Mouse (Mus musculus) c-Kit-positive CD71-negative TER-119-negative erythroid progenitor cells, embryonic 14.5 days (primary cell): ENCODE measurements around the gene Lrrc20.
"Not testable (repeated sequence)": the region's sequence is repeated elsewhere in the genome, so short reads cannot be mapped to it uniquely, and the experiment has no call there.

Experiments used
- DNase-seq: peaks from one replicate; pipeline ENCODE4 v3.0.0-alpha.2; 2013; ENCODE audit warnings: low read depth

The Lrrc20 gene

DNA sequence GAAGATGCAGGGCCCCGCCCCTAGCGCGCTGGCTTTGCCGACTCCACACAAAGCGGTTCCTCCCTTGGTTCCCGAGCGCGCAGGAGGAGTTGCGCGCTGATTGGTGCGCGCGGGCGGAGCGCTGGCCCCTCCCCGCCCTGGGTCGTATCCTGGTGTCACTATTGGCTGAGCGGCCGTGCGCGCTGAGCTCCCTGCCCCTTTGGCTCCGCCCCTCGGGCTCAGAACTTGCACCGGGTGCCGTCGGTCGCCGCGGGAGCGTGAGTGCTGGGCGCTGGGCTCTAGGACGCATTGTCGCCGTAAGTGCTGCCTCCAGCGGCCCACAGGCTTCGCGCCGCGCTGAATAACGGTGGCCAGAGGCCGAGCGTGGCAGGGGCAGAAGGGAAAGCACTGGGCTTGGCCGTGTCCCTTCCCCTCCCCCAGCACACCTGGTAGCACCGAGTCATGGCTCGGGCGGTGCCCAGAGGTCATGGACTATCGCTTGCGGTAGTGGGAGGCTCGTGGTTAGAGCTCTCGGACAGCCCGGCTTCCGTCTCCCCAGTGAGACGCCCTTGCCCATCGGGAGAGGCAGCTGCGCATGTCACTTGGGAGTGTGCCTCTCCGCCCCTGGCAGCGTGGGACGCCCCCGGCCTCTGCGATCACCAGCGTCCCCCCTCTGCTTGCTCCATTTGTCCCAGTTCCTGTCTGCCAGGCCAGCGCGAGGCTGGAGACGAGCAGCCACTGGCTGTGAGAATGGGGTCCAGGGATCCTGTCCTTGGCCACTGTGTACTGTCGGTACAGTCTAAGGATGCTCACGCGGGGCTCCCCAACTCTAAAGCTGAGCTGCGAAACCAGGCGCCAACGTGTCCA is at the start of gene Lrrc20:
Gene Lrrc20 (plus strand): TSS at position 208 of the 846 bp plus-strand sequence.
- peak; percentile 92 for DNase-seq

DNA sequence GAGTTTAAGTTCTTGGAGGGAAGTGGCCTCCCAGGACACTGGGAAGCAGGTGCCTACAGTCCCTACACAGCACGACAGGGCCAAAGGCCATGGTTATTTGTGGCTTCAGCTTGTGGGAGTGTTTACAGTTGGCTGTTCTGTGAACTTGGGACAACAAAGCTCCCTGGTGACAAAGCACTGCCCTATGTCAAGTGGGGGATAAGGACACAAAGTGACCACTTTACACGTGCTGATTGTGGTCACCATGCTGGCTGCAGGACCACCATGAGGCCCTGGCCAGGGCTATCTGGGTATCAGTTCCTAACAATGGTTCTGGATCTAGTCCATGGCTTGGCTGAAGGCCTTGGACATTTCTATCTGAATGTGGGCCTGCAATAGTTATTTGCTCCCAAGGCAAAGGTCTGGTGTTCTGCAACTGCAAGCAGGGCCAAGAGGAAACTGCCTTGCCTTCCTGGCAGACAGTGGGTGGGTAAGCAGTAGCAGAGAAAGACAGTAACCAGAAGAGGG is 49.3 kb upstream of the Lrrc20 start:
- no peak for DNase-seq

DNA sequence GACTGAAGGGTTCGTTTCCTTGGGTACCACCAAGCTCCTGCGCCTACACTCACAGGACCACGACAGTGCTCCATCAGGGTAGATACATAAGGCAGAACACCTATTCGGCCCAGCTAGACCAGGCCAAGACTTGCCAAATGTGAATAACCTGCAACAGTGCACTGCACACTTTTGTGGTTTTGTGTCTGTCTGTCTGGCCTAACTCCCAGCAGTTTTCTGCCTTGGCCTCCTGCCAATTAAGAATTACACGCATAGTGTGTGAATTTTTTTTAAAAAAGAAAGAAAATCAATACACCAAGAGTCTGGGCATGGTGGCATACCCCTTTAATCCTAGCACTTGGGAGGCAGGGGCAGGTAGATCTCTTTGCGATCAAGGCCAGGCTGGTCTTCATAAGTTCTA is 47.6 kb upstream of the Lrrc20 start:
- no peak for DNase-seq

DNA sequence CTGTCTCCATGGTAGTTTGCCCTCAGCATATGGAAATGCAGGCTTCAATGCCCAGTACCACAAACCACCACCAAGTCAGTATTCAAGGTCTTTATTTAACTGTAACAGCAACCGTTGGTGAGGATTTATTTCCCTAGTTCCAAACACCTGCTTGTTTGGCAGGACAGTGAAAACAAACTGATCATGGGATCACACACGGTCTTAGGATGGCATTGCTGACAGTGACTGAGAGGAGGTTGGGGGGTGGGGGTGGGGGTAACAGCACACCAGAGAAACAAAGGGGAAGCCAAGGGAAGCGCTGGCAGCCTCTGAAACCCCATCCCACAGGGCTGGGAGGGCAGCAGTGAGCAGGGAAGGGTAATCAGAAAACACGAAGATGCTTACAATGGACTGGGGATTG is 47.2 kb upstream of the Lrrc20 start:
- no peak for DNase-seq

DNA sequence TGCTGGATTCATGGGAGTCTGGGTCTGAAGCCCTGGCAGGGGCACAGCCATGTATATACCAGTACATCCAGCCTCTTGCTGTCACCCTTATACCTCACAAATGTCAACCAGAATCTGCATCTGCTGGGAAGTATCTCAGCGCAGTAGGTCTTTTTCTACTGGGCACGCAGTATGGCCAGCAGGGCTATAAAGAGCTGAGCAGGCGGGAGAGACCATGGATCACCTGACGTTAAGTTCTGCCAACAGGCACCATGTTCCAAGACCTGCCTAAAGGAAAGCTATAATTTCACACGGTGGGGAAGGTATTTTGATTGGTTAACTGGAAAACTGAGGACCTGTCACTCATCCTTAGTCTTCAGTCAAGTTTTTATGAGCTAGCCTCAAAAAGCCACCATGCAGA is 46.6 kb upstream of the Lrrc20 start:
- no peak for DNase-seq

DNA sequence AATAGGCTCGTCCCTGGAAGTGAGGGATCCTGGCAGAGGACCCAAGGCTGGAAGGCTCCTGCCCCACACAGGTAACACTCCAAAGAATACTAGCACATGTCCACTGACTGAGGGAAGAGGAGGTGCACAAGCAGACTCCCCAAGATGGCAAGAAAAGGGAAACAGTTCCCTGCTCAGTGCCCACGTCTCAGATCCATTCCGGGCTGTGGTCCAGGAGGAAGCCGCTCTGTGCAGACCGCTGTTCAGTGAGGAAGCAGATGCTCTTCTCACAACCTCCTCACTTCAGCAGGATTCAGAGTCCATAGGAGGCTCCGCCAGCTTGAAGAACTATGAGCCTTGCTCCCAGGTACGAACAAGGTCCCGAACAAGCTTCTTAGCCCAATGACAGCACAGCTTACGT is 44.2 kb upstream of the Lrrc20 start:
- DNase-seq: no peak

DNA sequence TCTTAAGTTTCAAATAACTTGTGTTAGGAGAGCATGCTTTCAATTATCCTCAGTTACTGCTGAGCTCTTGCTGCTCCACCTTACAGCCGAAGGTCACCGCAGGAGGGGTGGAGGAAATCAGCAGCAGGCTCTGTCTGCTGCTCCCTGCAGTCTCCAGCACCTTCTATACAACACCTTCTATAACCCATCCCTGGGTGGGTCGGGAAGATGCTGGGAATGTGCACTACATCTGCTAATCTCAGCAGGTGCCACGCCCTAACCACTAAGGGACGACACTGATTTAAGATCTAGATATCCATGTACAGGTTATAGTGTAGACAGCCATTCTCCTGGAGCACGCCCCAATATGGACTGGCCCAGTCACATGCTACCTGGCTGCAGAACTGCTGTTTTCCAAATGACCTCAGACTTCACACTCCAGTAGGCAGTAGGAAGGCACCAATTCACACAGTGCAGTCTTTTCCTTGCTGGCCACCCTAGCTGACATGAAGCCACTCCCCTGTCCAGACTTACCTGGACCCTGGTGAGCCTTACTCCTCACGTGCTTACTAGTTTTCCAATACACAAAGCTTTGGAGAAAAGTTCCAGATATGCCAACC is 35.3 kb upstream of the Lrrc20 start:
- DNase-seq: no peak

DNA sequence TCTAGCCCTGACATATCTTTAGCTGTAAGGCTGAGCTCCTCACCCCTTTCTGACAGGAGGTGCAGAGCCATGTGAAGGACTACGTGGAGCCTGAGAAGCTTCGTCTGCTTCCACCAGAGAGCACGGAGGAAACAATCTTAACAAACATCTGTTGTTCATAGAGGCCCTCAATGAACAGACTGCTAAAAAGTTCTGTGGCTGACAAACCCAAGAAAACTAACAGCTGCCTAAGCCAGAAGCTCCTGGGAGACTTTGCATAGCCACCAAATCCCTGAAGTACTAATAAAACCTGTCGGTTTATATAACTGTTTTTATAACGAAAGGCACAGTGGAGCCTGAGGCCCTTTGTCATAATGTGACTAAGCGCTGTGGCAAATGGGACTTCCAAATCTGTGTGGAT is 32.1 kb upstream of the Lrrc20 start:
- no peak for DNase-seq

DNA sequence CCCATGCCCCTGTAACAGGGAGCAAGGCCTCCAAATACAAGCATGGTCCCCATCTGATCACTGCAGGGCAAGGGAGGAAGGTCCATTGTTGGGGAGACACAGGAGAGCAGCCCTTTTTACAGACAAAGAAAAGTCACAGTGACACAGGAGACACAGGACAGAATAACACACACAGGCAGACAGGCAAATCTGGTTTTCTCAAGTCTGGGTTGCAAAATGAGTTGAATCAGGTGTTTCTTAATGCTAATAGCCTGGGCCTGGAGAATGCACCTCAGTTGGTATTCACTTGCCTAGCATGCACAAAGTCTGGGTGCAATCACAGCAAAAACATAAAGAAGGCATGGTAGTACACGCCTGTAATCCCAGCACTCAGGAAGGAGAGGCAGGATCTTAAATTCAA is 31.7 kb upstream of the Lrrc20 start:
- no peak for DNase-seq

DNA sequence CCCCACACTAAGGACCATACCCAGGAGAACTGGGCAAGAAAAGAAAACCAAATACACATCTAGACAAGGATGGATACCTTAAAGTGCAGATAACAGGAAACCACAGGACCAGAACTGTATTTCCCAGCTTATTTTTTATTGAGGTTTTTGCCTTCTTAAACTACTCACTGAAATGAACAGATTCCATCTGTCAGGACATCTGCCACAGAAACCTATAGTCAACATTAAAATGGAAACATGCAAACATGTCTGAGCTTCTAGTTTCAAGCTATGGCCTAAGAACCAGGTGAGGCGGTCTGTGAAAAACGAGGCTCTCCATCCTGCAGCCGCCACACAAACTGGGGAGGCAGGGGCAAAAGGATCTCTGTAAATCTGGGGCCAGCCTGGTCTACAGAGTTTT is 30.6 kb upstream of the Lrrc20 start:
- DNase-seq: no peak

DNA sequence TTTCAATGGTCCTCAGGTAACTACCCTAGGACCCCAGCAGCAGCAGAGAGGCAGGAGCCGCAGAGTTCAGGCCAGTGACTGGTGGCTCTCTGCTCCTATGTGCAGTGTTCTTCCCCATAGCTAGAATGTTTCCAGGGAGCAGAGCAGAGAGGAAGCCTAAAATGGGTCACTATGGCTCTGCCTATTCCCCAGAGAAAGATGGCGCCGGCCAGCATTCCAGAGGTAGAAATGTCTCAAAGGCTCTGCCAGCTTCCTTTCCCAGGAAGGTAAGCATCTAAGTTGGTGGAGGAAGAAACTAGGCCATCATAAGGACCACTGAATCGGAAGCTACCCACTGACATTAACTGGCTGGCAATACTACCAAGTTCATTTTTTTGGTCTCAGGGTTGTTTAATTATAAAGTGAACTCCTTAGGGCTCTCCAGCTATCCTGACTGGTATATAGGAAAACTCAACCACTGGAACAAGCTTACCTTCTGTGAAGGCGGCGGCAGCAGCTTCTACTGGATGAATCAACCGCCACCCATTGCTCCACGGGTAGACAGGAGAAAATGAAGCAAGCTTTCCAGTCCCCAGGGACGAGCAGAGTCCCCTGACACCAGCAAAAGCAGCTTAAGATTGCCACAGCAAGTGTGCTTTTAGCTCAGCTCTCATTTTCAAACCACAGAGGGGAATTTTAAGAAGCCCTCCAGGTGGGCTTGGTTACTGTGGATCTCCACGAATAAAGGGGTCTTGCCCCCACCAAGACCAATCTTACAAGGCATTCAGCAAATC is 27.8 kb upstream of the Lrrc20 start:
- DNase-seq: no peak

DNA sequence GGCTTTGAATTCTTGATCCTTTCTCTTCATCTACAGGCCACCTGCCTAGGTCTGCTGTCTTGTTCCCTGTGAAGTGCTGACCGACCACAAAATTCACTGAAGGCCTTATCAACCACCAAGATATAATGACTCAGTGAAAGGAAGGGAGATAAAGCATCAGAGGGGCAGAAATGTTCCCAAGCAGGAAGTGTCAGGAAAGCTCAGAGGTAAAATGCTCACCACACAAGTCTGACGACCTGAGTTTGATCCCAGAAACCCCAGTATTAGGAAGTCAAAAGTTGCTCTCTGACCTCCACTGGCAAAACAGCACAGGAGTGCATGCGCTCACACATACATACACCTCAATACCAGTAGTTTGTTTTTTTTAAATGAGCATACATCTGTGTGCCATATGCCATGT is 26.8 kb upstream of the Lrrc20 start:
- DNase-seq: no peak

DNA sequence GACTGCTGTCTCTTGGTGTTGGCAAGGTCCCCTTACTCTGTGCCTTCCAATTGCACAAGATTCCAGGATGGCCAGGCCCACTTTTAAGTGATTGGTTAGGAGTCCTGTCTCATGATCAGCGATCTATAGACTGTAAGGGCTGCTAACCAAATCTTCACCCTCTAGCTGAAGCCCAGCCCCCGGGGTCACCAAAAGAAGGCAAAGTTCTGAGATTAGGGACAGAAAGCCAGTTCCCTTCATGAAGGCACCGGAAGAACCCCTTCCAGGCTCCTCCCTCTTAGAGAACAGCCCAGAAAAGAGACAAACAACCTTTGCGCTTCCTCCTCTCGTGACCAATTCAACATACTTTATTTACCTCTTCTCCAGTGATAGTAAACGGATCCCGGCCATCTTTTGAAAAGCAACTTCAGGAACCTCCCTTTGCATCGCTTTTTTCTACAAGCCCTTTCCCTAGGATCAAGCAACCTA is 24.1 kb upstream of the Lrrc20 start:
- DNase-seq: no peak

DNA sequence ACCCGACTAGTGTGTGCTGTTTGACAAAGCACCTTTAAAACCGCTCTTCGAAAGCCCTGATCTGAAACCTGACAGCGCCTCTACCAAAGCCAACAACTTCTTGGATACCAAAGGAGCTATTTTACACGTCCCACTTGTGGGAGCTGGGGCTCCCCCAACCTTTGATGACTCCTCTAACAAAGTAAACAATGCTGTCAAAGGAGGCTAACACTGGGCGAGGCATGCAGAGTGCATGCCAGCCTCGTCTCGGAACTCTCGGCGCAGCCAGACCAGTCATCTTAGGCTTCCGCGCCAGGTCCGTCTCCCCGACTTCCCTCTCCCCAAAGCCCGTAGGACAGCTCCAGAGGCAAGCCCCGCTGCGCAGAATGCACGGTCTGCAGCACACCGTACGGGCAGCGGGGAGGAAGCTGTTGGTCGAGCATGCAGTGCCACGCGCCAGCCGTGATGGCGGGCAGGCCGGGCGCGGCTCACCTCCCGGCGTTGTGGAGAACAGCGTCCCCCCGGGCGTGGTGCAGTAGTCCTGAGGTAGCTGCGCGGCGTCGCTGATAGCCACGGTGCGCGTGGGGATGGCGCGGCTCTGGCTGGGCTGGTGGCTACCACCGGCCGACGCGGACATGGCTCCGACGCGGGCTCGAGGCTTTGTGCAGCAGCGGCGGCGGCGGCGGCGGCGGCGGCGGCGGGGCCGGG is 23.5 kb upstream of the Lrrc20 start:
- no peak for DNase-seq

DNA sequence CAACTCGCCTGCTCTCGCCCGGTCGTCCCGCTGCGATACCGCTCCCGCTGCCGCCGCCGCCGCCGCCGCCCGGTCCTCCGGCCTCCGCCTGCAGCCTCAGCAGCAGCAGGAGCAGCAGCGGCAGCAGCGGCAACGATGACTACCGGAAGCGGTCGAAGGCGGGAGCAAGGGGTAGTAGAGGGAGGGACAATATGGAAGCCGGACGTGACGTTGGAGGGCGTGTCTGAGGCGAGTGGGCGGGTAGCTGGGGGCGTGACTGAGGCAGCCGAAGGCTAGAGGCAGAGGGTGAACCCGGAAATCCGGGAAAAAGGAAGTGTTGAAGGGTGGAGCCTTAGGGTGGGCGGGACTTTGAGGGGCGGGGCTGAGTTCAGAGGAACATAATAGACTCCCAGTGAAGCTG is 23.0 kb upstream of the Lrrc20 start, which contains the start of gene Eif4ebp2:
Gene Eif4ebp2 (minus strand): TSS at position 17 of the 400 bp plus-strand sequence.
- peak; percentile 96 for DNase-seq

DNA sequence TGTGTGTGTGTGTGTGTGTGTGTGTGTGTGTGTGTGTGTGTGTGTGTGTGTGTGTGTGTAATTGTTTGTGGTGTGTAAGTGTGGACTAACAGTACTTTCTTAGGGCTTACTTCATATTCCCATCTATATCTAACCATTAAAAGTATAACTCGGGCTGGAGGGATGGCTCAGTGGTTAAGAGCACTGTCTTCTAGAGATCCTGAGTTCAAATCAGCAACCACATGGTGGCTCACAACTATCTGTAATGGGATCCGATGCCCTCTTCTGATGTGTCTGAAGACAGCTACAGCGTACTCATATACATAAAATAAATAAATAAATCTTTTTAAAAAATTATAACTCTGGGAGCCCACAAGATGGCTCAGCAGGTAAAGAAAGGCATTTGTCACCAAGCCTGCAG is 22.4 kb upstream of the Lrrc20 start:
- not testable (repeated sequence) for DNase-seq

DNA sequence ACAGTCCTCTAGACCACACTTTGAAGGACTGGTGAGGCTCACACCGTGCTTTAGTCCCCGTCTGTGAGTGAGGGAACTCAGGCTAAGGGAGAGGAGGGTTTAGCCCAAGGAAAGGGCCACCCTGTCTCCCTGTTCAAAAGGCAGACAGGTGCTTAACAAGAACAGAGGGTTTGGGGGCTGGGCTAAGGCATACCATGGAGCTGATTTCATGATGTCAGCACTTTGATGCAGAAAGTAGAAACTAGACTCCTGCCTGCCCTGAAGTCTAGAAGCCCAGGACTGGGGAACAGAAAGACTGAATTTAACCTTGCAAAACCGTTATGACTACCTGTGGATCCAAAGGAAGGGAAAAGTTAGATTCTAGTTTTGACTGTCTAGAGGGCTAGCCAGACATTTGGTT is 18.4 kb upstream of the Lrrc20 start:
- no peak for DNase-seq

DNA sequence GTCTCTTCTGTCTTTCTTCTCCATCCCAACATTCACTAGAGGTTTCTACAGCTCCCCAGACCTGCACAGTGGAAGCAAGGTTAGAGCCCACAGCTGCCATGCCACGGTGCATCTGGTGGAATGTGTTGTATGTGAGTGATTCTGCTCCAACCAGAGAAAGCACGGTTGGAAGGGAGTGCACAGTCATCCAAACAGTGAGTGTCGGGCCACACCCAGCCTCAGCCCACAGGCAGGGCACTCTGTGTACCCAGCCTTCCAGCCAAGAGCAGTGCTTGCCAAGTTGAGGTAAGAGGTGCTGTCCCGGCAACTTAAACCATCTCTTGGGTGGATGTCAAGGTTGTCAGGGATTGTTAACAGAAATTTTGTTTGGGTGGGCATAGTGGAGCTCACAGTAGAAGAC is 10.6 kb upstream of the Lrrc20 start:
- no peak for DNase-seq

DNA sequence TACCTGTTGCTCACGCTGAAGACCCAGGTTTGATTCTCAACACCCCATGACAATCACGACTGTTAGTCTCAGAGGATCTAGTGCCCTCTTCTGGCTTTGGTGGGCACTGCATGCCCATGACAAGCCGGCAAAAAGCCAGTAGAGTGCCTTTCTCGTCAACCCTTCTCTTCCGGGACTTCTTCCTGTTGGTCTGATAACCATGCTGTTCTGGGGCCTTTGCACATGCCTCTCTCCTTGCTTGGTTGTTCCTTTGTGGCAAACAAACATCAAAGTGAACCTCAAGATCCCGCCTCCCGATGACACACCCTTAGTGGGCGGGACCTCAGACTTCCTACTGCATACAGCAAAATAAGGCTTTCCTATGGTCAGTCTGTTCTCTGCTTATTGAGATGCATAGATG is 9.4 kb upstream of the Lrrc20 start:
- no peak for DNase-seq

DNA sequence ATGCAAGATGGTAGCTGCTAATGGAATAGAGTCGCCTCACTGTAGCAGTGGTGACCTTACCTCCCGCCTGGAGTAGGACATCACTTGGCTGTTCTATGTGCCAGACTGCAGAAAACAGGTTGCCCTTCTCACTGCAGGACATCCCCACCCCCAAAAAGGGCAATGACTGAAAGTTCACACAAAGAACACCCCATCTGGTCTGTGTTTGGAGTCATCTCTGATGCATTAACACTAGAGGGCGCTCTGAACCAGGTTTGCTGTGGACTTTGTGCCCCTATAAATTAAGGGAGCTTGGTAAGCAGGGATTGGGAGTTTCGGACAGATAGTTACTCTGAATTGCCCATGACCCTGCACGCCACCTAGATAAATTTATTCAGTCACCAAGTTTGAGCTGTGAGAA is 8.7 kb upstream of the Lrrc20 start:
- peak; percentile 56 for DNase-seq

DNA sequence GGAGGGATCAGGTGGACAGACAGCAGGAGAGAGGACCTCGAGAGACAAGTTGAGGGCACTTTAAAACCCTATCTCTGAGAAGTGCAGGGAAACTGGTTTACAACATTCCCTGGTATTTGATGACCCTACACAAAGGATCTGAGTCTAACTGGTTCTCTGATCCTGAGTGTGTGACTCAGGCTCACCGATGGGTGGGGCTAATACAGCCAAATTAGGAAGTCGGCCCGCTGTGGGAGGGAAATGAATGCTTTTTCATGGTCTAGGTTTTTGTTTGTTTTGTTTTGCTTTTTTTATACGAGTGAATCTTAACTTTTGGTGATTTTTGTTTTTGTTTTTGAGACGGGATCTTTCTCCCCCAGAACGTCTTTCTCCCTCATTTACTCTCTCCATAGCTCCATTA is 6.7 kb upstream of the Lrrc20 start:
- DNase-seq: no peak

DNA sequence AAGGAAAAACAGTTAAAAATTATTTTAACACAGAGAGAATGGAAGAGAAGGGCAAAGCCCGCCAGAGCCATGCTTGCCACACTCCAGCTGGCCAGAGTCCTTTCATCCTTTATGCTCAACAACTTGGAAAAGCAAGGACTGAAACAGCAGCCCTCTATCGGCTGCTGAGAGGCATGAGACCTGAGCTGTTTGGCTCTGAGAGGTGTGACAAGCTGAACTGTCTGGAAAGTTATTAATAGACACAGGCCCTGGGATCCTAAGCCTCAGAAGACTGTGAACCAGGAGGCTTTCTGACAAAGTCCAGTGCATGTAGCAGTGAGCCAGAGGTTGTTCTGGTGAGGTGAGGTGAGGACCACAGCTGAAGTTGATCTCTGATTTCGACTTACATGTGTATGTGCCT is 2.0 kb upstream of the Lrrc20 start:
- DNase-seq: no peak
